Mouse (Mus musculus) kidney, adult 2 months (tissue): ENCODE measurements around the gene Ankrd39.

Source experiments
- CTCF ChIP-seq: fragments of 200-500 bp; conservative IDR thresholded peaks from 2 replicates; pipeline ENCODE4 v1.5.1; 2011; ENCODE audit warnings: low read depth, mild to moderate bottlenecking, control low read depth, low read length, moderate library complexity, mixed read lengths; ENCODE audit not compliant: insufficient read depth, insufficient read length
- POLR2A ChIP-seq: fragments of 200-500 bp; IDR thresholded peaks from one replicate; pipeline ENCODE4 v1.6.1; 2011; ENCODE audit warnings: low read depth, low read length, control low read depth

DNA sequence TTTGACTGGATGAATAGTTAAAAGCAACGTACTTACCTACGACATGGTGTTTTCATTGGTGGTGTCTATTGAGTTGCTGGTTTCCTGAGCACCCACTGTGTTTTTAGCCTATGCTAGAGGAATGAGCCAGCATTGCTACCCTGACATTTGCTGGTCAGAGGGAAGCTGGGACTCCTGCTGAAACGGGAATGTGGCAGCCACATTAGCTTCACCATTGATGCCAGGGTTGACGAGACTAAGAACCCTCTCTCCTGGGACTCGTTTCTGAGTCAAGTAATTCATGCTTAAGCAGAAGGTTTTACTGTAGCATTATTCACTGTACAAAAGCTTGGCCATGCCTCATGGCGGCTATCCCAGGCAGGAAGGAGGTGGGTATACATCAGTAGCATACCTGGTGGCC, 57.6 kb downstream of the Ankrd39 start:
- TF ChIP-seq CTCF, result no peak
- TF ChIP-seq POLR2A, result no peak
